Mouse (Mus musculus) adipocyte (in vitro differentiated cells): Measurements from ENCODE around the gene Parp4.

ENCODE experiments used
- DNase-seq: peaks from one replicate; pipeline ENCODE4 v3.0.0-alpha.2; 2016; ENCODE audit warnings: low spot score

The Parp4 gene

GRCm38 (mm10) chr14:56613212-56613611, 37.8 kb downstream of the Parp4 start:
- no peak for DNase-seq

GRCm38 (mm10) chr14:56617470-56617869, 42.1 kb downstream of the Parp4 start:
- no peak for DNase-seq

DNA sequence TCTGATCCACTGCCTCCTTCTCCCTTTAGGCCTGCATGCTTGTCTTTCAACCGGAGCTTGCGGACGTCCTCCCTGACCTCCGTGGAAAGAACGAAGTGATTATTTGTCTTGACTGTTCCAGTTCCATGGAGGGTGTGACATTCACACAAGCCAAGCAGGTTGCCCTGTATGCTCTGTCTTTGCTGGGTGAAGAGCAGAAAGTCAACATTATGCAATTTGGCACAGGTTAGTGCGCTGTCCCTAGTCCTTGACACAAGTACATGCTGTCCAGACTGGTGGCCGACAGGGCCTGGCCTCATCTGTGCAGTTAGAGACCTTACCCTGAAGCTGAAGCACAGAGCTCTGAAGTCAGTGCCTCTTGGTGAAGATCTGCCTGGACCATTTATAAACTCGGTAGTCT, 45.0 kb downstream of the Parp4 start:
- no peak for DNase-seq

GRCm38 (mm10) chr14:56626202-56626601, 50.8 kb downstream of the Parp4 start:
- DNase-seq, result no peak

DNA sequence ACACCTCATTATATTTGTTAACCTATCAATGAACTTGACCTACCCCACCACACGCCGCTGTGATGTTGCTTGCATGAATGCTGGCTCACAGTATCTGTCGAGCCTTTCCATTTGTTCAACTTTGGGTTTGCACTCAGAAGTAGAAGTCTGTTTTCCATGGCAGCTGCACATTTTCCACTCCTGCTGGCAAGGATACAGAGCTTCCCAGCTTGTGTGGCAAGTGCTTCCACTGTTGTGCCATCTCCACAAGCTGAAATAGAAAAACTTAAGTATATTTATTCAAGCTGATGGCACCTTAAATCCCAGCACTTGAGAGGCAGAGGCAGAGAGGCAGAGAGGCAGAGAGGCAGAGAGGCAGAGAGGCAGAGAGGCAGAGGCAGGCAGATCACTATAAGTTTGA, 52.9 kb downstream of the Parp4 start:
- peak; percentile 5 for DNase-seq

DNA sequence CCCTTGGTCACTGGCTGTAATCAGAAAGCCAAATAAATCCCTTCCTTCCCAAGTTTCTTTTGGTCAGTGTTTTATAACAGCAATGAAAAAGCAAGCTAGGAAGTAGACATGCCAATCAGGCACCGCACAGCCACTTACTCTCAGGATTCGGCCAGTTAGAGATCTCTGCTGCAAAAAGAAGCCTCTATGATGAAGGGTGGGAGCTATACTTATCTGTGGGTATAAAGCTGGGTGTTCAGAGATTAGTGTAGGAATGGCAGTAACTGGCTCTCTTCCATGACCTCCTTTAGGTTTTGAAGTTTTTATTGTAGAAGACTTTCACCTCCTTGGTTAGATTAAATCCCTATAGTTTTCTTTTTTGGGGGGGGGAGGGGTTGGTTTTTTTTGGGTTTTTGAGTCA, 55.7 kb downstream of the Parp4 start:
- no peak for DNase-seq

DNA sequence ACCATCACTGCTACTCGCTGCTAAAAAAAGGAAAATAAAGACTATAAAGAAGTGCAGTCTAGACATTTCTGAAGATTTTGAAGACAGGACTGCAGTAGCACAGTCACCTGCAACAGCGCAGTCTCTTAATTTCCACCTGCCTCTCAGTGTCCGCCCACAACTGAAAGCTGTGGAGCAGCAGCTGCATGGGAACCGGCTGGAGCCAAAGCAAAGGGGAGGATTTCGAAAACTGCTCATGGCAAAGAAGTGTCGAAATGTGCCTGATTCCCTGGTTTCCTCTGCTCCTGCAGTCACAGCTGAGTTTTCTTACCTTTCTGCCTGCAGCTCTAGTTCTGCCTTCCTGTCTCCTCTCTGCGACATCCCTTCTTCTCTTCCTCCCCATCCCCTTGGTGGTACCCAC, 71.8 kb downstream of the Parp4 start:
- DNase-seq, result peak; percentile 2

- DNase-seq, result no peak
These were observed 74.0 kb downstream of the Parp4 start for GRCm38 (mm10) chr14:56649448-56649847.

DNA sequence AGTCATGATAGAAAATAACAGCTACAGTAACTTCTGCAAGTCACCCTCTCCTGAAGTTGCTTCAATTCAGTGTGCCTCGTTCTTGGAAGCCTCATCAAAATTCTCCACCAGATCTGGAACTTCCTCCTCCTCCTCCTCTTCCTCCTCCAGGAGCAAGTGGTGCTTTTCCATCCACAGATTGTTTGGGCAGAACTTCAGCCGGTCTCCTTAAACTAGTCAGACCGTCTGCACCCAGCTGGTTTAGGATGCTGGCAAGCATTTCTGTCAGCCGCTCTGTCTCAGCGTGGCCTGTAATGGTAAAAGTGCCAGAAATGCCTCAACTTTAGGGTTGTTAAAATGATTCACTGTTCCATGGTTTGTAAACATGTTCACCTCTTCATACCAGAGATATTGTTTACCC, 90.2 kb downstream of the Parp4 start:
- DNase-seq, result no peak

DNA sequence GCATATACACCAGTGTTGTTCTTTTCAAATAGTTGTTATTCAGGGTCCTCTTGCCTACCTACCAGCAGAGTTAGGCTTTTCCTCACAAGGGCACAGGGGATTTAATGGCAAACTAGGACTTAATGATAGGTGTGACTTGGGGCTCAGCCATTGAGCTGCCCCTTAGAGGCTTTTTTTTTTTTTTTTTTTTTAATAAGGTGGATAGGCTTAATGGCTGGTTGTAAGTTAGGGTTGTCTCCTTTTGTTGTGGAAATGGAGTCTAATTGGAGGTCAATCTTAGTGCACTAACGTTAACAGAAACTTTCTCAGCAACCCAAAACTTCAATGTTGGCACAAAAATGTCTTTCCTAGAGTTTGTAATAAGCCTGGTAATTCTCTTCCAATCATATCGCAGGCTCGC, 91.5 kb downstream of the Parp4 start:
- no peak for DNase-seq

GRCm38 (mm10) chr14:56667969-56668802, 92.8 kb downstream of the Parp4 start, which contains the start of gene Mphosph8:
Gene Mphosph8 (plus strand): TSS chr14:56668248.
- peak; percentile 96 for DNase-seq

- no peak for DNase-seq
These were observed 93.7 kb downstream of the Parp4 start for GRCm38 (mm10) chr14:56669046-56669620.

- peak; percentile 21 for DNase-seq
These were observed 110.0 kb downstream of the Parp4 start for GRCm38 (mm10) chr14:56685426-56685825.

DNA sequence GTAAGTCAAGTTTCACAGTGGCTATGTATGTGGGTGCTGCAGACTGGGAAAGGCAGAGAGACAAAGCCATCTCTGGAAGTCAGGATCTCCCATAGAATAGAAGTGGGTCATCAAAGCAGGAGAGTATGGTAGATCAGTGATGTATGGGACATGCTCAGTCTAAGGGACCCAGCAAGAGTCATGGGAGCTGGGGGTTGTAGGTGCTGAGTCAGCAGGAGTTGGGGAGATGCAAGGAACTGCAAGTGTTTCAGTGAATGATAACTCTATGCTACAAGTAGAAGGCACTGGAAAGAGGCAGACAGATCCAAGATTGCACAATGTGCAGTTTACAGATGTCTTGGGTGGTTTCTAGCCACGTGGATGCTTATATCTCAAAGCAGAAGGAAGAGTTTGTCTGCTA, 113.7 kb downstream of the Parp4 start:
- no peak for DNase-seq

GRCm38 (mm10) chr14:56689766-56690165, 114.3 kb downstream of the Parp4 start:
- DNase-seq, result no peak

DNA sequence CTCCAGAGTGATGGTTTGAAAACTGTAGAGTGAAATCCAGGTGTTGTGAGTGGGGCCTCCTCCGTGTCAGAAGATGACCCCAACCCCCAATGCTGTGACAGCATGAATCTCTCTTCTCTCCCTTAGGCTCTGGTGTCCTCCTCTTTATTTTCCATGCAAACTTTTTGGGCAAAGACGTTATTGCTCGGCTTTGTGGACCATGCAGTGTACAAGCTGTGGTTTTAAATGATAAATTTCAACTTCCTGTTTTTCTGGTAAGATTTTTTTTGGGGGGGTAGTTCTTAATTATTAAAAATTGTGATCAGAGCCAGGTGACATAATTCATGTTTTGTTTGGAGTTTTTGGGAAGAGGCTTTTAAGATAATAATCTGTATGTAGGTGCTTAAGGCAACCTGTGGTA, 120.1 kb downstream of the Parp4 start:
- no peak for DNase-seq

DNA sequence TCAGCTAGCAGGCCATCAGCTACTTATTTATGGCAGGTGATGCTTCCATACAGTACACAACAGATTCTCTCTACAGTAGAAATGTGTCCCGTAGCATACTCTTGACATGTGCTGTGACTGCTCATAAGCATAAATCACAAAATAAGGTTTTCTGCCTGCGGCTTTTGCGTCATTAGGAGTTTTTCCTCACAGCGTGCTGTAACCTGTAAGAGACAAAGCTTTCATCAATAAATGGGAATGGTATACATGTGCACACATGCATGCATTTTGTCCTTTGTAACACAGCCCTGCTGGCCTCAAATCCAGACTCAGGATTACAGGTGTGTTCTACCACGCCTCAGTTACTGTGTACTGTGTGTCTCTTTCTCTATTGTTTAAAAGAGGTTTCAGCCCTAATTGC, 122.4 kb downstream of the Parp4 start:
- DNase-seq, result no peak

GRCm38 (mm10) chr14:56702644-56703043, 127.2 kb downstream of the Parp4 start:
- DNase-seq, result no peak

- no peak for DNase-seq
These were observed 130.3 kb downstream of the Parp4 start for GRCm38 (mm10) chr14:56705687-56706086.
